Mouse (Mus musculus) myocyte (in vitro differentiated cells): ENCODE data around the gene Nsrp1.

Experiments
- CEBPB ChIP-seq: IDR thresholded peaks from 2 replicates; pipeline ENCODE4 v1.6.1; 2011; ENCODE audit warnings: mild to moderate bottlenecking, moderate library complexity; ENCODE audit not compliant: poor library complexity, insufficient read depth, severe bottlenecking
- E2F4 ChIP-seq: IDR thresholded peaks from one replicate; pipeline ENCODE4 v1.6.1; 2011; ENCODE audit warnings: mild to moderate bottlenecking, control low read depth, moderate library complexity; ENCODE audit not compliant: insufficient read depth
- MAX ChIP-seq: IDR thresholded peaks from one replicate; pipeline ENCODE4 v1.6.1; 2011; ENCODE audit warnings: low read depth, mild to moderate bottlenecking, control low read depth
- MYOD1 ChIP-seq, 3 experiments: IDR thresholded peaks; one replicate each; pipeline ENCODE4 v1.6.1; 2011; ENCODE audit warnings: control low read depth in 2 of 3, low read depth in 2 of 3, mild to moderate bottlenecking in 2 of 3, moderate library complexity in 1 of 3; ENCODE audit not compliant: insufficient read length in 2 of 3, control insufficient read depth in 1 of 3
- MYOG ChIP-seq, 3 experiments: IDR thresholded peaks; one replicate each; pipeline ENCODE4 v1.6.1; 2011; ENCODE audit warnings: control low read depth in 2 of 3, low read depth in 2 of 3, mild to moderate bottlenecking in 2 of 3; ENCODE audit not compliant: insufficient read length in 2 of 3, control insufficient read depth in 1 of 3, insufficient read depth in 1 of 3
- POLR2A ChIP-seq: IDR thresholded peaks from one replicate; pipeline ENCODE4 v1.6.1; 2011; ENCODE audit warnings: low read depth, mild to moderate bottlenecking, control low read depth, moderate library complexity; ENCODE audit not compliant: insufficient read length
- POLR2AphosphoS2 ChIP-seq: IDR thresholded peaks from one replicate; pipeline ENCODE4 v1.6.1; 2011; ENCODE audit warnings: low read depth, control low read depth; ENCODE audit not compliant: insufficient read length
- SRF ChIP-seq: IDR thresholded peaks from one replicate; pipeline ENCODE4 v1.6.1; 2011; ENCODE audit warnings: low read depth; ENCODE audit not compliant: control insufficient read depth, insufficient read length
- TCF12 ChIP-seq: IDR thresholded peaks from one replicate; pipeline ENCODE4 v1.6.1; 2011; ENCODE audit warnings: mild to moderate bottlenecking, control low read depth; ENCODE audit not compliant: poor library complexity, insufficient read depth, severe bottlenecking
- TCF3 ChIP-seq: IDR thresholded peaks from one replicate; pipeline ENCODE4 v1.6.1; 2011; ENCODE audit warnings: low read depth, control low read depth; ENCODE audit not compliant: insufficient read length
- USF1 ChIP-seq: IDR thresholded peaks from one replicate; pipeline ENCODE4 v1.6.1; 2011; ENCODE audit warnings: low read depth, mild to moderate bottlenecking, control low read depth, moderate library complexity

- TF ChIP-seq USF1, result no peak
- no peak for TF ChIP-seq CEBPB
- TF ChIP-seq POLR2A, result no peak
- TF ChIP-seq E2F4, result no peak
- no peak for TF ChIP-seq MYOD1 (IDR thresholded peaks at IDR 0.05; ENCODE audit: control insufficient read depth in 1 of 3, insufficient read length in 2 of 3, low read depth in 2 of 3)
- no peak for TF ChIP-seq MYOG (IDR thresholded peaks at IDR 0.05; ENCODE audit: control insufficient read depth in 1 of 3, insufficient read depth in 1 of 3, insufficient read length in 2 of 3, low read depth in 2 of 3)
- TF ChIP-seq TCF12, result no peak
- no peak for TF ChIP-seq MAX
- TF ChIP-seq POLR2AphosphoS2, result no peak
- no peak for TF ChIP-seq SRF
- TF ChIP-seq TCF3, result no peak
Measured at GRCm38 (mm10) chr11:77068825-77069224, 9.4 kb downstream of the Nsrp1 start.
